Mouse (Mus musculus): Measurements from ENCODE around the gene Fat3.

DNA sequence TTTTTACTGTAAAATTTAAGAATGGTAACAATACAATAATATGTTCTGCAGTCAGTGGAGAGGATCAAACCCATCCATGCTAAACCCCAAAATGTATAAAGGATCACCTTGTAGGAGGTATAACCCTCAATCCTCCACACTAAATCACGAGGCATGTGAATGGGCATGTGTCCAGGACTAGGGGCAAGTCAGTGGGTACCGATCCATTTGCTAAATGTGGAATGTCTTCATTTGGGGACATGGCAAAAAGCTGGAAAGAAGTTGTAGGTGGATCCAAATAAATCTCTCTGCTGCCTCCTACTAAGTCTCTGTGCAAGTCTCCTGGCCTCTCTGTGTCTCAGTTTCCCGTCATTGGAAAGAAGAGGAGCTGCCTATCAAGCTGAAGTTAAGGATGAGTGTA lies 39.6 kb downstream of the Fat3 start:
- TF ChIP-seq CHD2 (IDR thresholded peaks at IDR 0.05; ENCODE audit: low read depth, low read length), result no peak
- no peak for TF ChIP-seq ZNF384 (IDR thresholded peaks at IDR 0.05; ENCODE audit: low read depth, low read length)
- TF ChIP-seq HCFC1 (IDR thresholded peaks at IDR 0.05; ENCODE audit: borderline replicate concordance, insufficient read depth, low read length), result no peak

All from ES-E14 (cell line).